Mouse (Mus musculus): ENCODE measurements around the gene Cldn15. TPM values are rescaled to one million over a fixed set of nuclear protein-coding genes. Genes with fewer than 3 reads are reported as not detected.
A peak's percentile ranks its signal among the peaks of the same experiment; 100 is the strongest.

Cldn15 gene
- total RNA-seq, 2 experiments from 2014 or later = 0.20 TPM; not detected in 1

DNA sequence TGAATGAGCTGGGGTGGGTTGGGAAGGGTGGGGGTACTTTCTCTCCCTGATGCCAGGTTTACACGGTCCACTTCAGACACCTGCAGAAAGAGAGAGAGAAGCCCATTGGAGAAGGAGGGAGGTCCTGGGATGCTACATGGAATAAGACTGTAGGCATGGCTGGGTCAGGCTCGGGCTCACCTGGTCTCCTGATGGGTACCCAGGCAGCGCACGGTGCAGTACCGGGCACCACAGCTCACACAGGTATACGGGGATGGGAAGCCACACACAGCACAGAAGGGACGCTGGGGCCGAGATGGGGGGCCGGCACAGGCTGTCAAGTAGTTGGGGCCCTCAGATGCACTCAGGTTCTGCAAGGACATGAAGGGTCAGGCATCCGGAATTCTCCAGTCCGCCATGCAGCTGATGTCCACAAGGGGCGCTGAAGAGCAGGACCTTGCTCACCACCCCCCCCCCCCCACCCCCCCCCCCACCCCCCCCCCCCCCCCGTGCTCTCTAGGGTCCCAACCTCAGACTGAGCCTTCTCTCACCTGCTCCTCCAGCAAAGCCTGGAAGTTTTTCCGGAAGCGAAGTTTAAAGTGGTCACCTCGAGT is 16.0 kb downstream of the Cldn15 start:
- no peak for DNase-seq

DNA sequence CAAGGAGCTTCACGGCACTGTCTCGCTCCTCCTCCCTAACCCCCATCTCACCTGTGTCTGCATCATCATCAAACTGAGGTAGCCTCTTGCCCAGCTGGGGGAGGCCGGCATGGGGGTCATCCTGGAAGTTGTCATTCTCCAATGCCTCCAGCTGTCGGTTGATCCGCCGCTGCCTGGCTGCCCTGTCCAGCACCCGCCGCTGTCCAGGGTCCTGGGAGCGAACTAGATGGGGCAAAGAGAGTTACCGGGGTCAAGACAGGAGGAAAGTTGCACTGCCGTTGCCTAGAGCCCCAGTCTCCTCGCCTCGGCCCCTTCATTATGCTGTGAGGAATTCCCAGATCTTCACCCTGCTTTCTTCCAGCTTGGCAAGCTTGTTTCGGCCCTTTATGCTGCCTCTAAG is 18.4 kb downstream of the Cldn15 start:
- DNase-seq = no peak

- peak; percentile 94 for DNase-seq
Observed at GRCm38 (mm10) chr5:136986695-136987137, 20.3 kb downstream of the Cldn15 start, which contains the start of gene Plod3. Plod3 (plus strand) TSS chr5:136987019.

- peak; percentile 80 to 85 for DNase-seq
Observed at GRCm38 (mm10) chr5:136987138-136987933, 20.9 kb downstream of the Cldn15 start.

- no peak for DNase-seq
Observed at GRCm38 (mm10) chr5:136987934-136988271, 21.5 kb downstream of the Cldn15 start, which contains the start of gene Znhit1. Znhit1 (minus strand) TSS chr5:136988021.

- peak; percentile 40 to 54 for DNase-seq
Observed at GRCm38 (mm10) chr5:136988420-136988819, 22.0 kb downstream of the Cldn15 start.

DNA sequence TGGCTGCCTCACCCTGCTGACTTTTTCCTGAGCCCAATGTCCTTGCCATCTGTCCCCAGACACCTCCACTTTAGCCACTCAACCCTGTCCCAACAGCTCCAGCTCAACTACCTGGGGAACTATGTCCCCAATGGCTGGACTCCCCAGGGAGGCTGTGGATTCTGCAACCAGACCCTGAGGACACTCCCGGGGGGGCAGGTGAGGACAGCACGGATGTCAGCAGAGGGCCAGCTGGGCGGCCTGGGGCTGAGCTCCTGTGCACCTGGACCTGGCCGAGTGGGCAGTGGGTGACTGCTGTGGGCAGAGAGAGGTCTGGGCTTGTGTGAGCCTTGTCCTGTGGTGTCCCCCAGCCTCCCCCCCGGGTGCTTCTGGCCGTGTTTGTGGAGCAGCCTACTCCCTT is 23.4 kb downstream of the Cldn15 start:
- DNase-seq = no peak

DNA sequence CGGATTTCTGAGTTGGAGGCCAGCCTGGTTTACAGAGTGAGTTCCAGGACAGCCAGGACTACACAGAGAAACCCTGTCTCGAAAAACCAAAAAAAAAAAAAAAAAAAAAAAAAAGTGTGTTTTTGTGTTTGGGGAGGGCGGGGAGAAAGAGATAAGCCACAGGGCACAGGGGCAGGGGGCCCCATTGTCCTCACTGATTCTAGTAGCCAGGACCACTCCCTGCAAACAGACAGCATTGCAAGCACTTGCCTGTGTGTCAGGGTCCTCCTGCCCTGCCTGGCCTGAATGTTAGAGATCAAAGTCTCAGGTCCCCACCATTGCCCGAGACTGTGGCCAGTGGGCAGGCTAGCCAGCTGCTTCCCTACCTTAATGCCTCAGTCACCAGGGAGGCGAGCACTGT is 33.0 kb downstream of the Cldn15 start:
- no peak for DNase-seq

DNA sequence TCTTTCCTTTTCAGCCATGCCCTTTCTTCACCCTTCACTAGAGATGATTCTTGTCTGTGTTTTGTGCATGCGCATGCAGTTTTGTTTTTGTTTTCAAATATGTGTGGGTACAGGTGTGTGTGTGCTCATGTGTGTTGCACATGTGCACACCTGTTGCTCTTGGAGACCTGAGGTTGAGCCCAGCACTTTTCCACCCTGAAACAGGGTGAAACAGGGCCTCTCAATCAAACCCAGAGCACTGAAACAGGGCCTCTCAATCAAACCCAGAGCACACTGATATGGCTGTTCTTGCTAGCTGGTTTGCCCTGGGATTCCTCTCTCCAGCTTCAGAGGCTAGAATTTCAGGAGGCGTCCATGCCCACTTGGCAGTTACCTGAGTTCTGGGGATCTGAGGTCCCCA is 34.2 kb downstream of the Cldn15 start:
- no peak for DNase-seq

DNA sequence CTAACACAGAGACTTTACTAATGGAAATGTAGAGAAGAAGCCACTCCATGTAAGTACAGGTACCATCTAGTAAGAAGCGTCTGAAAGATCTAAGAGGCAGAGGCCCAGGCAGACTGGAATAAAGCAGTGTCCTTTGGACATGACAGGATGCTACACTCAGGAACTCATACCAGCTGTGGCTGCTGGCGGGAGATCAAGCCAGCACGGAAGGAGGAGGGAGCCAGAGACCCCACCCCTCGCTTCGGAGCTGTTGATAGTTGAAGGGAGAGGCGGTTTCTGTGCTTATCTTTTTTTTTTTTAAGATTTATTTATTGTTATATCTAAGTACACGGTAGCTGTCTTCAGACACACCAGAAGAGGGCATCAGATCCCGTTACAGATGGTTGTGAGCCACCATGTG is 40.9 kb downstream of the Cldn15 start:
- DNase-seq = no peak

- DNase-seq = no peak
Observed at GRCm38 (mm10) chr5:137009988-137010387, 43.6 kb downstream of the Cldn15 start.

DNA sequence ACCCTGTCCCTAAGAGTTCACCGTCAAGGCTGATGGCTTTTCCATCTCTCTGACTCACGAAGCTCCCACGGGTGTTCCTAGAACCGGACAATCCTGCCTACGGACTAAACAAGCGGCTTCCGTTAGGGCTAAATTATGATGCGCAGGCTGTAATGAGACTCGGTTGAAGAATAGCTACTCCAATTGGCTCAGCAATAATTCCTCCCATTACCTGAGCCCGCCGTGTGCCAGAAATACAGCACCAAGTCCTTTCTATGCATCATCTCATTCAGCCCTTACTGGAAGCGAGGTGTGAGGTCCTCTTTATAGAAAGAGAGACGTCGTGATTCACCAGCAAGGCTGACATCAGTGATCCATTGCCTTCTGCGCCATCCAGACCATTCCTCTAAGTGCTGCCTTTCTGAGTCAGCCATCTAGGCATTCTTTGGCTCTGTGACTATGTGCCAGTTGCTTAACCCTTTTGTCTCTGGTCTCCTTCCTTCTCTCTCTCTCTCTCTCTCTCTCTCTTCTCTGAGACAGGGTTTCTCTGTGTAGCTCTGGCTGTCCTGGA is 46.1 kb downstream of the Cldn15 start:
- no peak for DNase-seq

DNA sequence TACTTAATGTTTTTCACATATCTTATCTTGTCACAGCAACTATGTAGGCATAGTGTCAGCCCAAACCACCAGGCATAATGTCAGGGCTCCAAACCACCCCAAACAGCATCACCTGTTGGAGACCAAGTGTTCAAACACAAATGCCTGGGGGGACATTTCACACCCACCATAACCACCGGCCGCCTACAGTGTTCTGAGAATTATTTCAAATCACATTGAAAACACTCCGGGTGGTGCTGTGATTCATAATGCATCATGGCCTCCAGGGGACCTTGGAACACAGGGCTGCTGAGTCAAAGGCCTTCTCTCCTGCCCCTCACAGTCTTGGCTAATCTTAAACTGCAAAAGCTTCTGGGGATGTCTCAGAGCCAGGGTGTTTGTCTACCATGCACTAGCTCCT is 49.5 kb downstream of the Cldn15 start:
- DNase-seq = no peak

DNA sequence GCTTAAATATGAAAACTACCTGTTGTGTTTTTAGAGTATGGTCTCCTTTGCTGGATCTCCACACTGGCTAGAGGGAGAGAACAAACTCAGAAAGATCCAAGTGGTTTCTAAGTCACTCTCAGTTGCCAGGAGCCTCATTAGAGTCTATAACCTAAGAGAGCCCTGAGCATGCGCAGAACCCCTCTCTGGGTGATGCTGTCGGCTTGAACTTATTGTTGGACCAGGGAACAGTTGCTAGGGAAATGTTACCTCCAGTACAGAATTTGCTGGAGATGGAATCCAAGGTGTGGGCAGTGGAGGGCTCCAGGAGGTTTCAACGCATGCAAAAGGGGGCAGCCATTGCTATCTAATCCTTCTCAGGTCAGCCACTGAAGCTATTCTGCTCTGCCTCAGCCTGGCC is 57.9 kb downstream of the Cldn15 start:
- no peak for DNase-seq

- peak; percentile 71 to 81 for DNase-seq
Observed at GRCm38 (mm10) chr5:137025132-137025531, 58.7 kb downstream of the Cldn15 start.

Small RNA genes lying within 50 kb of the gene (microRNA-seq; reads per million reads assigned to microRNA genes)
- 214 to 307 reads per million in 2 experiments for gene Mir702

Other genes with a start within 250 kb of the Cldn15 start
- gene Col26a1, start 83.4 kb upstream of the Cldn15 start, total RNA-seq (2021) = 1 to 10 TPM; 3.7 to 3.9 TPM
- gene Ift22, start 58.5 kb upstream of the Cldn15 start, total RNA-seq (2021) = 10 to 100 TPM; 87.2 to 94.7 TPM
- 100 to 1,000 TPM; 222 to 225 TPM for gene Fis1, start 13.3 kb upstream of the Cldn15 start, total RNA-seq (2021)
- gene Plod3, start 20.4 kb downstream of the Cldn15 start, total RNA-seq (2021) = 10 to 100 TPM; 39.2 to 41.0 TPM
- 10 to 100 TPM; 82.4 to 85.2 TPM for gene Znhit1, start 21.4 kb downstream of the Cldn15 start, total RNA-seq (2021)
- 100 to 1,000 TPM; 185 to 237 TPM for gene Vgf, start 59.8 kb downstream of the Cldn15 start, total RNA-seq (2021)
- gene Ap1s1, start 79.5 kb downstream of the Cldn15 start, total RNA-seq (2021) = 100 to 1,000 TPM; 286 to 323 TPM
- gene Serpine1, start 105.7 kb downstream of the Cldn15 start, total RNA-seq (2021) = under 1 TPM; 0.37 to 0.56 TPM
- 1 to 10 TPM; 4.6 to 6.5 TPM for gene Trim56, start 149.6 kb downstream of the Cldn15 start, total RNA-seq (2021)
- gene Muc3, start 182.7 kb downstream of the Cldn15 start, total RNA-seq (2021) = not detected
- gene Muc3a, start 245.8 kb downstream of the Cldn15 start, total RNA-seq (2021) = 1 to 10 TPM; 3.5 to 4.9 TPM